In genomic region chr17:35701203-35701977, GRCm38 (mm10) we compare ENCODE assay signal across 8 mouse cellular contexts. TPM values are rescaled to one million over a fixed set of nuclear protein-coding genes. Genes with fewer than 3 reads are reported as not detected.
DNase-seq lines count a peak whose midpoint lies in the region; ATAC-seq and TF ChIP-seq lines count a peak whose summit lies in the region.

No protein-coding gene starts in this region.

- ATAC-seq in embryonic facial prominence, embryonic 13.5 days (ENCODE audit: insufficient number of reproducible peaks, insufficient read depth, low FRiP score, low TSS enrichment, low read depth): no peak
- ATAC-seq in hindbrain, embryonic 13.5 days (ENCODE audit: low FRiP score): no peak
- no peak for ATAC-seq in lung, postnatal 0 days

- no peak for TF ChIP-seq EP300 in lung, postnatal 0 days (IDR thresholded peaks at IDR 0.05)

- peaks cover 85% of the 10 kb centered on the region for H3K4me1 ChIP-seq in embryonic facial prominence, embryonic 13.5 days
- peaks cover 74% of the 10 kb centered on the region for H3K4me1 ChIP-seq in hindbrain, embryonic 13.5 days (replicated peaks)
- peaks cover 25% of the 10 kb centered on the region; the same call in 1 of the 2 replicates for H3K4me1 ChIP-seq in lung, postnatal 0 days (ENCODE audit: insufficient read depth, low read depth, low read length)

- no peak for TF ChIP-seq CTCF in lung, postnatal 0 days (IDR thresholded peaks at IDR 0.05)

- peak overlapping the region; percentile 61 for H3K4me3 ChIP-seq in embryonic facial prominence, embryonic 13.5 days
- peak overlapping the region; percentile 77 for H3K4me3 ChIP-seq in hindbrain, embryonic 13.5 days
- H3K4me3 ChIP-seq in lung, postnatal 0 days (ENCODE audit: low read depth, low read length): peak overlapping the region; percentile 53

- DNase-seq in ovary, postnatal 36 days (ENCODE audit: low spot score): peak; percentile 45
- no peak for DNase-seq in ovary, postnatal 14 days (ENCODE audit: low spot score)
- DNase-seq in lung, postnatal 0 days (ENCODE audit: low spot score): peak; percentile 41
- DNase-seq in gastrocnemius, adult 8-10 months (ENCODE audit: low spot score in 2 of 2): no peak
- DNase-seq in urinary bladder, adult 18-20 months (ENCODE audit: low spot score in 2 of 2): no peak
- DNase-seq in adrenal gland, postnatal 4 days (ENCODE audit: low spot score in 2 of 2): no peak

- no peaks in the 10 kb centered on the region for H3K9me3 ChIP-seq in embryonic facial prominence, embryonic 13.5 days
- H3K9me3 ChIP-seq in hindbrain, embryonic 13.5 days: no peaks in the 10 kb centered on the region
- no peaks in the 10 kb centered on the region for H3K9me3 ChIP-seq in lung, postnatal 0 days (ENCODE audit: low read length)

- no peaks in the 10 kb centered on the region for H3K27me3 ChIP-seq in embryonic facial prominence, embryonic 13.5 days
- H3K27me3 ChIP-seq in hindbrain, embryonic 13.5 days: no peaks in the 10 kb centered on the region
- no peaks in the 10 kb centered on the region for H3K27me3 ChIP-seq in lung, postnatal 0 days (replicated peaks; ENCODE audit: insufficient read depth, low read length)

- H3K4me2 ChIP-seq in embryonic facial prominence, embryonic 13.5 days: peak overlapping the region; percentile 85
- peak overlapping the region; percentile 76 for H3K4me2 ChIP-seq in hindbrain, embryonic 13.5 days
- H3K4me2 ChIP-seq in lung, postnatal 0 days (replicated peaks; ENCODE audit: low read depth, low read length): peak overlapping the region; percentile 77

- peak overlapping the region; percentile 78 for H3K9ac ChIP-seq in embryonic facial prominence, embryonic 13.5 days
- H3K9ac ChIP-seq in hindbrain, embryonic 13.5 days: peak overlapping the region; percentile 97
- peak overlapping the region; percentile 60 for H3K9ac ChIP-seq in lung, postnatal 0 days (replicated peaks; ENCODE audit: low read depth)

- H3K36me3 ChIP-seq in embryonic facial prominence, embryonic 13.5 days: no peaks in the 10 kb centered on the region
- H3K36me3 ChIP-seq in hindbrain, embryonic 13.5 days: no peaks in the 10 kb centered on the region
- H3K36me3 ChIP-seq in lung, postnatal 0 days (ENCODE audit: insufficient read depth, low read length): no peaks in the 10 kb centered on the region

- H3K27ac ChIP-seq in embryonic facial prominence, embryonic 13.5 days: peak overlapping the region; percentile 97
- peak overlapping the region; percentile 99 for H3K27ac ChIP-seq in hindbrain, embryonic 13.5 days
- peak overlapping the region; percentile 96 for H3K27ac ChIP-seq in lung, postnatal 0 days (ENCODE audit: low read length)

- WGBS in embryonic facial prominence, embryonic 13.5 days: 4% methylated on average over 16 of the region's 16 CpGs
- WGBS in hindbrain, embryonic 13.5 days: 1% methylated on average over 16 of the region's 16 CpGs
- 4% methylated on average over 16 of the region's 16 CpGs for WGBS in lung, postnatal 0 days

RNA-seq across cellular contexts. Expression of gene Ddr1, which starts 3.0 kb away (rescaled TPM):
- 65.8 and 69.4 TPM in 2 replicates for polyA plus RNA-seq in embryonic facial prominence, embryonic 13.5 days (2015; fragmentation: Nextera tagmentation; extraction: Ambion mirVana)
- 128 and 140 TPM in 2 replicates for polyA plus RNA-seq in hindbrain, embryonic 13.5 days (2015; fragmentation: Nextera tagmentation; extraction: Ambion mirVana)
- 64.2 and 79.3 TPM in 2 replicates for polyA plus RNA-seq in lung, postnatal 0 days (2015; fragmentation: Nextera tagmentation; extraction: Ambion mirVana)
- 10 to 100 TPM; 13.7 to 20.0 (median 15.9) TPM for total RNA-seq in gastrocnemius, adult 8-10 months (2022)
- total RNA-seq in adrenal gland, postnatal 4 days (2021): 10 to 100 TPM; 55.9 to 65.9 TPM

RNA-seq across cellular contexts. Expression of gene Gtf2h4, which starts 27.9 kb away (rescaled TPM):
- polyA plus RNA-seq in embryonic facial prominence, embryonic 13.5 days (2015; fragmentation: Nextera tagmentation; extraction: Ambion mirVana): 39.2 and 48.6 TPM in 2 replicates
- polyA plus RNA-seq in hindbrain, embryonic 13.5 days (2015; fragmentation: Nextera tagmentation; extraction: Ambion mirVana): 27.6 and 29.2 TPM in 2 replicates
- 19.2 and 21.4 TPM in 2 replicates for polyA plus RNA-seq in lung, postnatal 0 days (2015; fragmentation: Nextera tagmentation; extraction: Ambion mirVana)
- total RNA-seq in gastrocnemius, adult 8-10 months (2022): 10 to 100 TPM; 16.0 to 21.6 (median 17.9) TPM
- total RNA-seq in adrenal gland, postnatal 4 days (2021): 10 to 100 TPM; 30.1 to 31.4 TPM

RNA-seq across cellular contexts. Expression of gene Vars2, which starts 34.0 kb away (rescaled TPM):
- polyA plus RNA-seq in embryonic facial prominence, embryonic 13.5 days (2015; fragmentation: Nextera tagmentation; extraction: Ambion mirVana): 15.9 and 17.4 TPM in 2 replicates
- 11.8 and 14.0 TPM in 2 replicates for polyA plus RNA-seq in hindbrain, embryonic 13.5 days (2015; fragmentation: Nextera tagmentation; extraction: Ambion mirVana)
- polyA plus RNA-seq in lung, postnatal 0 days (2015; fragmentation: Nextera tagmentation; extraction: Ambion mirVana): 11.4 and 15.2 TPM in 2 replicates
- 10 to 100 TPM in 2 of 4 experiments, 1 to 10 TPM in 2; 9.0 to 15.4 (median 10.3) TPM for total RNA-seq in gastrocnemius, adult 8-10 months (2022)
- total RNA-seq in adrenal gland, postnatal 4 days (2021): 10 to 100 TPM; 57.7 to 61.0 TPM

RNA-seq across cellular contexts. Expression of gene Mucl3, which starts 57.9 kb away (rescaled TPM):
- 0.13 TPM in 1 of 2 replicates, not detected in the other for polyA plus RNA-seq in embryonic facial prominence, embryonic 13.5 days (2015; fragmentation: Nextera tagmentation; extraction: Ambion mirVana)
- 0.14 TPM in 1 of 2 replicates, not detected in the other for polyA plus RNA-seq in hindbrain, embryonic 13.5 days (2015; fragmentation: Nextera tagmentation; extraction: Ambion mirVana)
- polyA plus RNA-seq in lung, postnatal 0 days (2015; fragmentation: Nextera tagmentation; extraction: Ambion mirVana): 1.1 and 1.7 TPM in 2 replicates
- not detected for total RNA-seq in gastrocnemius, adult 8-10 months (2022)
- under 1 TPM in 1 of 2 experiments, not detected in 1; 0.11 TPM for total RNA-seq in adrenal gland, postnatal 4 days (2021)

Comparison
In these comparisons a context has a peak if more than half of its experiments do, and no peak if none do; other contexts are left out.
1. DNase-seq: peak in ovary, postnatal 36 days (single experiment) and lung, postnatal 0 days (single experiment); none in ovary, postnatal 14 days (single experiment), gastrocnemius, adult 8-10 months (0 of 2), urinary bladder, adult 18-20 months (0 of 2) and adrenal gland, postnatal 4 days (0 of 2).
2. Peak in every context shown above with its lines, with median percentiles within 50 percentile points of each other: H3K27ac ChIP-seq, H3K4me2 ChIP-seq, H3K4me3 ChIP-seq and H3K9ac ChIP-seq.